Comparison of ENCODE assay signal across 11 mouse cellular contexts in genomic region chr12:12225706-12226105, GRCm38 (mm10). TPM values are rescaled to one million over a fixed set of nuclear protein-coding genes. Genes with fewer than 3 reads are reported as not detected.
DNase-seq lines count a peak whose midpoint lies in the region; ATAC-seq and TF ChIP-seq lines count a peak whose summit lies in the region.
"Had no signal": no experiment of that assay in that cellular context is flagged by ENCODE, and none has a peak within 500 bp of the region (broad histone marks: within the 10 kb centered on the region; RNA-seq: fewer than 3 reads in every experiment).

No protein-coding gene starts in this region.

- no peak overlapping the region for H3K4me2 ChIP-seq in forebrain, embryonic 14.5 days (ENCODE audit: low read length)
- H3K4me2 ChIP-seq in midbrain, postnatal 0 days (ENCODE audit: low read depth, low read length, poor library complexity, severe bottlenecking) = no peak overlapping the region

- DNase-seq in B cell, adult 2 months = peak; percentile 45 to 55
- peak; percentile 68 for DNase-seq in forebrain, embryonic 14.5 days (ENCODE audit: low spot score)
- peak; percentile 65 to 82 for DNase-seq in layer of hippocampus, adult 18-20 months (ENCODE audit: low spot score in 2 of 2)
- DNase-seq in midbrain, postnatal 0 days (ENCODE audit: low spot score) = peak; percentile 32
- no peak for DNase-seq in cerebellum, adult 2 months
- DNase-seq in urinary bladder, postnatal 36 days (ENCODE audit: low spot score in 2 of 2) = no peak
- no peak for DNase-seq in spleen, postnatal 4 days (ENCODE audit: low spot score in 2 of 2)
- DNase-seq: adrenal gland, adult 8-10 months; gastrocnemius, postnatal 10 days; thymus, adult 2 months had no signal

- no peak overlapping the region for H3K4me3 ChIP-seq in forebrain, embryonic 14.5 days (ENCODE audit: low read depth, low read length)
- no peak overlapping the region for H3K4me3 ChIP-seq in midbrain, postnatal 0 days (ENCODE audit: low read depth, low read length)
- H3K4me3 ChIP-seq in cerebellum, adult 2 months (replicated peaks; ENCODE audit: insufficient read depth, low read depth, low read length) = no peak overlapping the region
- H3K4me3 ChIP-seq: limb, embryonic 10.5 days had no signal

- TF ChIP-seq POLR2A in cerebellum, adult 2 months (IDR thresholded peaks at IDR 0.05; ENCODE audit: borderline replicate concordance, insufficient read depth, low read length) = no peak

- peaks cover 3% of the 10 kb centered on the region; the same call in 1 of the 2 replicates for H3K4me1 ChIP-seq in forebrain, embryonic 14.5 days (ENCODE audit: control insufficient read depth, insufficient read depth, low read length)
- no peaks in the 10 kb centered on the region for H3K4me1 ChIP-seq in midbrain, postnatal 0 days (ENCODE audit: insufficient read depth, low read length)
- H3K4me1 ChIP-seq in cerebellum, adult 2 months (ENCODE audit: control insufficient read depth, insufficient read depth, low read length) = peaks cover 1% of the 10 kb centered on the region
- H3K4me1 ChIP-seq: limb, embryonic 10.5 days had no signal

- no peaks in the 10 kb centered on the region for H3K9me3 ChIP-seq in forebrain, embryonic 14.5 days (replicated peaks; ENCODE audit: control insufficient read depth, low read length)
- H3K9me3 ChIP-seq in midbrain, postnatal 0 days (ENCODE audit: low read length) = no peaks in the 10 kb centered on the region
- H3K9me3 ChIP-seq: limb, embryonic 10.5 days had no signal

- WGBS in forebrain, embryonic 14.5 days = 61% methylated on average over 6 of the region's 6 CpGs
- WGBS in midbrain, postnatal 0 days = 35% methylated on average over 6 of the region's 6 CpGs
- WGBS in cerebellum, adult 2 months = 22% methylated on average over 6 of the region's 6 CpGs

- H3K27me3 ChIP-seq in forebrain, embryonic 14.5 days (replicated peaks; ENCODE audit: control insufficient read depth, insufficient read depth, low read length) = no peaks in the 10 kb centered on the region
- no peaks in the 10 kb centered on the region for H3K27me3 ChIP-seq in midbrain, postnatal 0 days (ENCODE audit: insufficient read depth, low read length)
- no peaks in the 10 kb centered on the region for H3K27me3 ChIP-seq in cerebellum, adult 2 months (ENCODE audit: control insufficient read depth, insufficient read depth, low read length)

- TF ChIP-seq CTCF in midbrain, postnatal 0 days (IDR thresholded peaks at IDR 0.05) = no peak
- no peak for TF ChIP-seq CTCF in cerebellum, adult 2 months (IDR thresholded peaks at IDR 0.05; ENCODE audit: borderline replicate concordance, insufficient read depth, low read depth, low read length)

- H3K36me3 ChIP-seq in forebrain, embryonic 14.5 days (ENCODE audit: control insufficient read depth, insufficient read depth, low read length) = no peaks in the 10 kb centered on the region
- no peaks in the 10 kb centered on the region for H3K36me3 ChIP-seq in midbrain, postnatal 0 days (ENCODE audit: insufficient read depth, low read length)
- H3K36me3 ChIP-seq: limb, embryonic 10.5 days had no signal

- H3K27ac ChIP-seq in forebrain, embryonic 14.5 days (ENCODE audit: low read depth, low read length) = no peak overlapping the region
- H3K27ac ChIP-seq in midbrain, postnatal 0 days (ENCODE audit: low read depth, low read length) = no peak overlapping the region
- H3K27ac ChIP-seq in cerebellum, adult 2 months (ENCODE audit: insufficient read depth, low read length) = no peak overlapping the region
- H3K27ac ChIP-seq: limb, embryonic 10.5 days had no signal

- H3K9ac ChIP-seq in forebrain, embryonic 14.5 days (ENCODE audit: low read length) = no peak overlapping the region
- no peak overlapping the region for H3K9ac ChIP-seq in midbrain, postnatal 0 days (replicated peaks; ENCODE audit: low read length, poor library complexity, severe bottlenecking)

- ATAC-seq in forebrain, embryonic 14.5 days = peak; percentile 74
- ATAC-seq in midbrain, postnatal 0 days (ENCODE audit: low FRiP score) = peak; percentile 75

RNA-seq across cellular contexts. Expression of gene Fam49a, which starts 36.2 kb away (rescaled TPM):
- 131 and 182 TPM in 2 replicates for polyA plus RNA-seq in forebrain, embryonic 14.5 days (2014; fragmentation: Nextera tagmentation; extraction: Ambion mirVana)
- total RNA-seq in layer of hippocampus, adult 18-20 months (2021) = 100 to 1,000 TPM; 170 to 187 TPM
- total RNA-seq in midbrain, postnatal 0 days (2014; rRNA removed) = 88.2 and 96.7 TPM in 2 replicates
- polyA plus RNA-seq in midbrain, postnatal 0 days (2015; fragmentation: Nextera tagmentation; extraction: Ambion mirVana) = 58.3 and 60.0 TPM in 2 replicates
- 19.6 and 21.7 TPM in 2 replicates for polyA plus RNA-seq in cerebellum, adult 2 months (2012; rRNA removed)

Comparison
In these comparisons a context has a peak if more than half of its experiments do, and no peak if none do; other contexts are left out.
1. DNase-seq: peak in B cell, adult 2 months (2 of 2), forebrain, embryonic 14.5 days (single experiment), layer of hippocampus, adult 18-20 months (2 of 2) and midbrain, postnatal 0 days (single experiment); none in cerebellum, adult 2 months (0 of 2), urinary bladder, postnatal 36 days (0 of 2) and spleen, postnatal 4 days (0 of 2).